Mouse (Mus musculus) G1E (cell line): ENCODE measurements around the gene Soat2. TPM values are rescaled to one million over a fixed set of nuclear protein-coding genes. Genes with fewer than 3 reads are reported as not detected.

ENCODE experiments used
- ATAC-seq: 2 replicates; pipeline ENCODE4 v1.8.0; 2016; ENCODE audit warnings: mild to moderate bottlenecking; ENCODE audit not compliant: insufficient number of reproducible peaks, poor library complexity, low FRiP score, severe bottlenecking; ENCODE audit errors: extremely low read depth
- DNase-seq: peaks from one replicate; pipeline ENCODE4 v3.0.0; 2012; ENCODE audit warnings: low spot score
- H3K27me3 ChIP-seq: 2 replicates; pipeline ENCODE4 v1.6.1; 2012; ENCODE audit warnings: mild to moderate bottlenecking, low read length, inconsistent platforms; ENCODE audit not compliant: insufficient read depth
- H3K36me3 ChIP-seq: replicated peaks from 2 replicates; pipeline ENCODE3; 2012; ENCODE audit warnings: mild to moderate bottlenecking, inconsistent platforms
- H3K4me1 ChIP-seq: 2 replicates; pipeline ENCODE4 v1.6.1; 2012; ENCODE audit warnings: low read depth, low read length, inconsistent platforms, mixed read lengths; ENCODE audit not compliant: insufficient read depth
- H3K4me3 ChIP-seq: 2 replicates; pipeline ENCODE4 v1.5.1; 2012; ENCODE audit warnings: low read depth, mild to moderate bottlenecking, inconsistent platforms, low read length, moderate library complexity, mixed read lengths
- H3K9me3 ChIP-seq: replicated peaks from 2 replicates; pipeline ENCODE4 v1.6.1; 2012; ENCODE audit warnings: inconsistent platforms
- CTCF ChIP-seq: IDR thresholded peaks from 2 replicates; pipeline ENCODE4 v1.5.1; 2012; ENCODE audit warnings: low read depth, low read length, inconsistent platforms, mixed read lengths
- GATA1 ChIP-seq: IDR thresholded peaks from 2 replicates; pipeline ENCODE4 v1.6.1; 2012; ENCODE audit warnings: borderline replicate concordance, low read length, inconsistent platforms, mixed read lengths
- GATA2 ChIP-seq: IDR thresholded peaks from 2 replicates; pipeline ENCODE4 v1.6.1; 2012; ENCODE audit warnings: low read depth, low read length, inconsistent platforms, borderline replicate concordance
- POLR2AphosphoS5 ChIP-seq: IDR thresholded peaks from 2 replicates; pipeline ENCODE4 v1.6.1; 2012; ENCODE audit warnings: low read depth, low read length, inconsistent platforms; ENCODE audit not compliant: insufficient replicate concordance
- TAL1 ChIP-seq: conservative IDR thresholded peaks from 2 replicates; pipeline ENCODE4 v1.6.1; 2012; ENCODE audit warnings: low read depth, low read length, inconsistent platforms, mixed read lengths
- polyA plus RNA-seq: library from polyadenylated mRNA; stranded (reverse); fragments of >175 nt; gene quantifications from 2 replicates; pipeline ENCODE4 v1.2.3, GENCODE M21; 2012
- total RNA-seq, 2 experiments: library from RNA; stranded (forward) in 1 of 2; stranded (reverse) in 1 of 2; fragments of 200-1000 nt in 1 of 2; fragments of >200 nt in 1 of 2; fragmentation: Nextera tagmentation in 1 of 2; gene quantifications; 2 replicates each; pipeline ENCODE4 v1.2.3; 2014 to 2017

Gene Soat2
- total and polyA plus RNA-seq, 3 experiments: 1.1 to 7.4 (median 3.3) TPM

DNA sequence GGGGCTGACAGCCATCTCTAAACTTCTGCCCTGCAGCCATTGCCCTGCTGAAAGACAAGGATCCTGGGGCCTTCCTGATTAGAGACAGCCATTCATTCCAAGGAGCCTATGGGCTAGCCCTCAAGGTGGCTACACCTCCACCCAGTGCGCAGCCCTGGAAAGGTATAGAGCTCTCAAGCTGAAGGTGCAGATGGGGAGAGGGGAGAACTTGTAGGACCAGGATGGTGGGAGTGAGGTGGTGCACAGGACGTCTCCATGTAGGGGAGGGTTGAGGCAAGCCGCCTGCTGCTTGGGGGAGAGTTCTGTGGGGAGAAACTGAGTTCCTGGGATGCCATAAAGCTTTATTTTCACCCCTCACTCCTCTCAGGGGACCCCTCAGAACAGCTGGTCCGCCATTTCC, 36.7 kb upstream of the Soat2 start:
- Histone ChIP-seq H3K36me3 (peaks cover 37% of the 10 kb centered on the region), H3K4me1 (peaks cover 42% of the 10 kb centered on the region), H3K4me3 (no peak overlapping the region), H3K27me3 (peaks cover 33% of the 10 kb centered on the region), H3K9me3 (no peaks in the 10 kb centered on the region)
- TF ChIP-seq GATA1: no peak
- TF ChIP-seq POLR2AphosphoS5: no peak
- ATAC-seq (no peak), DNase-seq (no peak)

DNA sequence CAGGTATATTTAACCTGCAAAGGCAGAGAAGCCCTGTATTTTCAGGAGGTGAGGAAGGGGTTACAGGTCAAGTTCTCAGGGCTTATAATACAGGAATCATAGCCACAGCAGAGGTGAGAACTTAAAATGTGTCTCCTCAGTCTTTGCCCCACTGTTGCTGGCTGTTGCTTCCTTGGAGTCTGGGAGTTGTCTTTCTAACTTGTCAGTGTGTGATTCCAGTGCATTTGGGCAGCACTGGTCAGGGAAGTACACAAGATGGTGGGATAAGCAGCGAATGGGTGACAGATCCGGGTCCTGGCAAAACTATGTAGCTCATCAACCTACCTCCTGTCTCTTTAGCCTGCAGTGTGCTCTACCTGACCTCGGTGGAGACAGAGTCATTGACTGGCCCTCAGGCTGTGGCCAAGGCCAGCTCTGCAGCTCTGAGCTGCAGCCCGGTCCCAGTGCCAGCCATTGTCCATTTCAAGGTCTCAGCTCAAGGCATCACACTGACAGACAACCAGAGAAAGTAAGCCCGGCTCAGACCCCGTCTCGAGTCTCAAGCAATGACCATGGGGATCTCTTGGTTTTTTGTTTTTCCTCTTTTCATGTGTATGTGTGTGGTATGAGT, 35.6 kb upstream of the Soat2 start:
- no peak for ATAC-seq
- H3K9me3 ChIP-seq: no peaks in the 10 kb centered on the region
- TF ChIP-seq TAL1: no peak
- no peak for TF ChIP-seq CTCF
- no peak for TF ChIP-seq POLR2AphosphoS5
- TF ChIP-seq GATA2: no peak
- no peak for TF ChIP-seq GATA1
- no peak overlapping the region for H3K4me3 ChIP-seq
- H3K27me3 ChIP-seq: peaks cover 29% of the 10 kb centered on the region
- no peak for DNase-seq
- peaks cover 48% of the 10 kb centered on the region for H3K36me3 ChIP-seq
- H3K4me1 ChIP-seq: peaks cover 33% of the 10 kb centered on the region

DNA sequence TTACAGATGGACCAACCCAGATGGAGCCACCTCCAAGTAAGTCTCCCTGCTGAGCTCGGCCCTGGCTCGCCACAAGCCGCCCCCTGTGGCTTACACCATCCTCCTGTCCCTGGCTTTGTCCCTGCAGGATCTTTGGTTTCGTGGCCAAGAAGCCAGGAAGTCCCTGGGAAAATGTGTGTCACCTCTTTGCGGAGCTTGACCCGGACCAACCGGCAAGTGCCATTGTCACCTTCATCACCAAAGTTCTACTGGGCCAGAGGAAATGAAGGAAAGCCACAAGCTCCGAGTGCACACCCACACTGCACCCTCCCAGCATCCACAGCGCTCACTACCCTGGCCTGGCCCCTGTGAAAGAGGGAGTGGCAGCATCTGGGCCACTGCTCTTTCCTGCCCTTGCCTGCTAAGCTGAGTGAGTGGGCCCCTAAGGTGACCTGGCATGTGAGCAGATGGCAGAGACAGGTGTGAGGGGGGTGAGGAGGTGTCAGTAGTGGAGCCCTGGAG, 34.5 kb upstream of the Soat2 start:
- TF ChIP-seq CTCF (no peak), POLR2AphosphoS5 (no peak), GATA2 (no peak), TAL1 (no peak), GATA1 (no peak)
- H3K27me3 ChIP-seq: peaks cover 22% of the 10 kb centered on the region
- H3K36me3 ChIP-seq: peaks cover 58% of the 10 kb centered on the region
- H3K4me3 ChIP-seq: peak overlapping the region; percentile 38; the same call in 1 of the 2 replicates
- H3K9me3 ChIP-seq: no peaks in the 10 kb centered on the region
- DNase-seq: no peak
- peak; percentile 55 for ATAC-seq
- peaks cover 26% of the 10 kb centered on the region for H3K4me1 ChIP-seq

DNA sequence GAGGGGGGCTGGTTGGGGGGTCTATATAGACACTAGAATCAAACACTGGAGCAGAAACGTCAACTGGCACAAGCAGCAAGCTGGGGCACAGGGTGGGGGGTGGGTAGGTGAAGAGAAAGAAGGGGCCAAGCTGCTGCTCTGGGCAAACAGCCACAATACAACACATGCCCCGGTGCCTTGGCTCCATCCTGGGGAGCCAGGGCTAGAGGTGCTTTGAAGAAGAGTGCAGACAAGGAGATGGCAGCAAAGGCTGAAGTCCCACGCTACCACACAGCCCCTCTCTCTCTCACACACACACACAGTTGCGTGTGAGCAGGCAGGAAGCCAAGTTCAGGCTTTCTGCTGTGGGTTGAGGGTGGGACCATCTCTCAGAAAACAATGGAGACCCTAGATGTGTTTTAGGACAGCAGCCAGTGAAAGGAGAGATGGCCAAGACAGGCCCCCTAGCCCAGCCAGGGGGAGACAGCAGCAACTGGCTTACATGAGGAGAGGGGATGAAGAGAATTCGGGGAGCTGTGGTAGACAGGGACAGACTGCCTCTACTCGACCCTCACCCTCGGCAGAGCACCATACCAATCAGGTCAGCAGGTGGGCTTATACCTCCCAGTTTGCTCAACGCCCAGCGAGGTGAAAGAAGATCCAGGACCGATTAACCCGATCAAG, 33.4 kb upstream of the Soat2 start:
- TF ChIP-seq CTCF: no peak
- TF ChIP-seq GATA2: no peak
- no peak for TF ChIP-seq GATA1
- no peak for ATAC-seq
- H3K36me3 ChIP-seq: peaks cover 69% of the 10 kb centered on the region

DNA sequence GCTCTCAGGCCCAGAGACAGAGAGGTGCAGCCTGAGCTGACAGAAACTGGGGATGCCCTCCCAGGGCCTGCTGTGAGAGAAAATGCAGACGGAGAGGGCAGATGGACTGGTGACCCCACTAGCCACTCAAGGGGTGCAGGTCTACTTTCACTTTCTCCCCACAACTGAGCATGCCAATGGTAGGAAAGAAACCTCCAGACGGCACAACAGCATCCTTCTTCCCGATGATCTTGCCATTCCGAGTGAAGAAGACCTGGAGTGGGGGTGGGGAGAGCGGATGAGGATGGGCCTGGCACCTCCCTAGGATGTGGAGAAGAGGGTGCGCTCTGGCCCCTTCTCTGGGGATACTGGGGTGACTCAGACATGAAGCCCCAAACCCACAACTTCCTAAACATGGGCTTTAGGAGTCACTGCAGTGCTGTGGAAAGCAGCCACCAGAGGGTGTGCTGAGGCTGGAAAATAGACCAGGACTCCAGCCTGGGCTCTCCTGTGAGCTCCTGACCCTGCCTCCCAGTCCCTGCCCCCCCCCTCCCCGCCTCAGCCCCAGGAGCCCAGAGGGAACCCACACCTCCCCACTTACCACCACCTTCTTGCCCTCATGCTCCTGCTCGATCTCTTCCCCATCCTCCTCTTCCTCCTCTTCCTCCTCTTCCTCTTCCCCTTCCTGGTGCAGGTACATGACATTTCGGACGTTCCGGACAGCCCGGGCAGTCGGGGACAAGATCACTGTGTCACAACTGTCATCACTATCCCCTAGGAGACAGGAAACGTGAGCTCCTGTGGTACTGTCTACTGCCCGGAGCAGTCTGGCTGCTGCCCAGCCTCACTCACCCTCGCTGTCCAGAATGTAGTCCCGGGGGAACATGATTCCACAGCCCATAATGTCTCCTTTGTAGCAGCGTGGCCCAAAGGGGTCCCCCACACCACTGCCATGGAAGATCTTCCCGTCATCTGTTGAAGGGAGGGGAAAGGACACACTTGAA, 32.6 kb upstream of the Soat2 start:
- H3K36me3 ChIP-seq: peaks cover 77% of the 10 kb centered on the region
- H3K27me3 ChIP-seq: peaks cover 3% of the 10 kb centered on the region; the same call in 1 of the 2 replicates
- H3K4me1 ChIP-seq: peaks cover 21% of the 10 kb centered on the region
- DNase-seq: no peak
- TF ChIP-seq TAL1 (no peak), POLR2AphosphoS5 (no peak), CTCF (no peak), GATA2 (no peak), GATA1 (no peak)
- H3K4me3 ChIP-seq: no peak overlapping the region
- H3K9me3 ChIP-seq: no peaks in the 10 kb centered on the region
- no peak for ATAC-seq

More for the DNA sequence above, 33.4 kb upstream of the Soat2 start:
- DNase-seq: no peak
- Histone ChIP-seq H3K9me3 (no peaks in the 10 kb centered on the region), H3K4me3 (no peak overlapping the region), H3K4me1 (peaks cover 21% of the 10 kb centered on the region), H3K27me3 (peaks cover 11% of the 10 kb centered on the region)

- no peak overlapping the region for H3K4me3 ChIP-seq
- H3K27me3 ChIP-seq: no peaks in the 10 kb centered on the region
- TF ChIP-seq GATA1 (no peak), GATA2 (no peak), CTCF (no peak), POLR2AphosphoS5 (no peak), TAL1 (no peak)
- ATAC-seq (no peak), DNase-seq (no peak)
- no peaks in the 10 kb centered on the region for H3K9me3 ChIP-seq
- peaks cover 83% of the 10 kb centered on the region for H3K36me3 ChIP-seq
- H3K4me1 ChIP-seq: peaks cover 21% of the 10 kb centered on the region
Measured at GRCm38 (mm10) chr15:102118591-102118990, 31.7 kb upstream of the Soat2 start.
